Mouse (Mus musculus): ENCODE results near the gene Afap1. TPM values are rescaled to one million over a fixed set of nuclear protein-coding genes. Genes with fewer than 3 reads are reported as not detected.

Gene Afap1
- total RNA-seq, 4 experiments from 2014 or later: 15.9 to 32.3 (median 22.7) TPM

GRCm38 (mm10) chr5:36041756-36042155 is 148.6 kb downstream of the Afap1 start:
- DNase-seq: no peak

GRCm38 (mm10) chr5:36043154-36043553 is 150.0 kb downstream of the Afap1 start:
- no peak for DNase-seq

Other genes with a start within 250 kb of the Afap1 start
- 100 to 1,000 TPM in 1 of 4 experiments, 10 to 100 TPM in 3; 21.3 to 114 (median 48.7) TPM for gene Htra3, start 213.5 kb upstream of the Afap1 start, total RNA-seq (2022)
- gene Sh3tc1, start 153.3 kb upstream of the Afap1 start, total RNA-seq (2022): 10 to 100 TPM; 34.2 to 35.9 (median 35.1) TPM
- 10 to 100 TPM in 2 of 4 experiments, 1 to 10 TPM in 2; 4.4 to 21.5 (median 11.4) TPM for gene Ablim2, start 135.4 kb upstream of the Afap1 start, total RNA-seq (2022)